Mouse (Mus musculus) urinary bladder, postnatal 10 days (tissue): ENCODE measurements at regions not wholly inside any gene's neighbourhood (a gene's known extent, or its start where the extent isn't known, plus 50 kb on each side); places are given as distances from the start of the nearest gene placed in this dataset.

Source experiments
- DNase-seq: peaks from one replicate; pipeline ENCODE4 v3.0.0; 2022; ENCODE audit warnings: low spot score

- DNase-seq: no peak
These were observed 287.0 kb upstream of the Tmem132c start for GRCm38 (mm10) chr5:126954634-126955033.

- DNase-seq: no peak
These were observed 277.0 kb upstream of the Tmem132c start for GRCm38 (mm10) chr5:126964577-126964976.

- no peak for DNase-seq
These were observed 274.5 kb upstream of the Tmem132c start for GRCm38 (mm10) chr5:126967076-126967475.

GRCm38 (mm10) chr5:126969373-126969772 lies 272.2 kb upstream of the Tmem132c start:
- DNase-seq: no peak

- no peak for DNase-seq
These were observed 270.3 kb upstream of the Tmem132c start for GRCm38 (mm10) chr5:126971284-126971683.

GRCm38 (mm10) chr5:126971981-126972380 lies 269.6 kb upstream of the Tmem132c start:
- DNase-seq: no peak

GRCm38 (mm10) chr5:126973425-126973824 lies 268.2 kb upstream of the Tmem132c start:
- DNase-seq: no peak

GRCm38 (mm10) chr5:126974565-126974964 lies 267.0 kb upstream of the Tmem132c start:
- DNase-seq: no peak

- DNase-seq: no peak
These were observed 246.0 kb upstream of the Tmem132c start for GRCm38 (mm10) chr5:126995577-126995976.

GRCm38 (mm10) chr5:127014166-127014565 lies 227.4 kb upstream of the Tmem132c start:
- DNase-seq: no peak

- DNase-seq: no peak
These were observed 225.0 kb upstream of the Tmem132c start for GRCm38 (mm10) chr5:127016467-127017060.

GRCm38 (mm10) chr5:127017971-127018370 lies 223.6 kb upstream of the Tmem132c start:
- DNase-seq: no peak

GRCm38 (mm10) chr5:127036472-127036871 lies 205.1 kb upstream of the Tmem132c start:
- DNase-seq: no peak

- DNase-seq: no peak
These were observed 183.8 kb upstream of the Tmem132c start for GRCm38 (mm10) chr5:127057770-127058169.

GRCm38 (mm10) chr5:127074327-127074726 lies 167.3 kb upstream of the Tmem132c start:
- DNase-seq: no peak
